Mouse (Mus musculus) thymus, adult 2 months (tissue): ENCODE results near the gene Large2. TPM values are rescaled to one million over a fixed set of nuclear protein-coding genes. Genes with fewer than 3 reads are reported as not detected.

Experiments
- DNase-seq: peaks from one replicate; pipeline ENCODE4 v3.0.0; 2021
- H3K27ac ChIP-seq: fragments of 200-500 bp; 2 replicates; pipeline ENCODE4 v1.5.1; 2012; ENCODE audit warnings: low read length, control low read depth; ENCODE audit not compliant: control insufficient read depth, insufficient read depth
- H3K27me3 ChIP-seq: fragments of 200-500 bp; 2 replicates; pipeline ENCODE4 v1.6.1; 2012; ENCODE audit warnings: mild to moderate bottlenecking, low read length, moderate library complexity, mixed read lengths; ENCODE audit not compliant: control insufficient read depth, insufficient read depth
- H3K36me3 ChIP-seq: fragments of 200-500 bp; 2 replicates; pipeline ENCODE4 v1.6.1; 2012; ENCODE audit warnings: mild to moderate bottlenecking, low read length, moderate library complexity; ENCODE audit not compliant: control insufficient read depth, insufficient read depth
- H3K4me1 ChIP-seq: fragments of 200-500 bp; replicated peaks from 2 replicates; pipeline ENCODE4 v1.6.1; 2012; ENCODE audit warnings: low read length; ENCODE audit not compliant: control insufficient read depth, insufficient read depth
- H3K4me3 ChIP-seq: fragments of 200-500 bp; 2 replicates; pipeline ENCODE4 v1.5.1; 2012; ENCODE audit warnings: mild to moderate bottlenecking, low read length, control low read depth, moderate library complexity; ENCODE audit not compliant: control insufficient read depth, insufficient read depth
- CTCF ChIP-seq: fragments of 200-500 bp; IDR thresholded peaks from 2 replicates; pipeline ENCODE4 v1.5.1; 2012; ENCODE audit warnings: mild to moderate bottlenecking, control low read depth, low read length, moderate library complexity, borderline replicate concordance; ENCODE audit not compliant: control insufficient read depth, poor library complexity, insufficient read depth; ENCODE audit errors: extremely low read depth
- POLR2A ChIP-seq: fragments of 200-500 bp; IDR thresholded peaks from 2 replicates; pipeline ENCODE4 v1.6.1; 2012; ENCODE audit warnings: mild to moderate bottlenecking, low read length, control low read depth, moderate library complexity; ENCODE audit not compliant: control insufficient read depth, poor library complexity, insufficient read depth; ENCODE audit errors: extremely low read depth
- WGBS: fragments of 180-500 bp; shearing (Covaris S2); methylation state at CpG from one replicate; pipeline ENCODE4 v1.1.7; 2018; 5-methylcytosine and 5-hydroxymethylcytosine counted together
- polyA plus RNA-seq: library from polyadenylated mRNA; depleted of rRNA; stranded (reverse); fragments of >200 nt; gene quantifications from 2 replicates; pipeline ENCODE4 v1.2.3, GENCODE M21; 2012

Gene Large2
- polyA plus RNA-seq, 1 experiment, result 13.9 TPM

DNA sequence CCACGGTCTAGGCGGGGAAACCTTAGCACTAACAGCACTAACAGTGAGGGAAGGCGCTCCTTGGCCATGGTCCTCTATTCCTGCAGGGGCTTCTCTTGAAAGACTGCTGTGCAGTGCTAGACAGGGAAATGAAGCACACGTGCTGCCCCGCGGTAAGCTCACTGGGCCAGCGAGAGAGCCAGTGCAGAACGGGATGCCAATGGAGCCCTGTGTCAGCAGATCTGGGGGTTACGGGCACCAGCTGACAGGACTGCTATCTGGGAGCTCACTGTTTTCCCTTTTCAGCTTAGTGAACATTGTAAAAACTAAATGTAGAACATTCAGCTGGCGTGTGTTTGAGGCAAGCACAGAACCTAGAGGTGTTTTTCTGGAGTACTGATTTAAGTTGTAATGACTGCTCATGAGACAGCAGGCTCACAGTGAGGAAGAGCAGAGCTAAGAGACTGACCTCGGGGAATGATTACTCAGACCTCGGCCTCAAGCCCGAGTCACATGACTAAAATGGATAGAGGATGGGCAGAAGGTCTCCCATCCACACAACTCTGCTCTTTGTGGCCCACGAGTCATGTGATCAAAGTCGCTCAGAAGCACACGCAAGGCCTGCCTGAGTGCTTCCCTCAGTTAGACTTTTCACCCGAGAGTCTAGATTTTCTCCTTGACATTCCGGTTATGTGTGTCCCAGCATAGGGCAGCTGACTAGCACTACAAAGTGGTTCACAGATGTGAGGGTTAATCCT is 33.8 kb upstream of the Large2 start:
- H3K4me3 ChIP-seq, result no peak overlapping the region
- WGBS, result 97% methylated on average over 18 of the region's 18 CpGs
- no peak for DNase-seq
- no peak for TF ChIP-seq CTCF
- no peak for TF ChIP-seq POLR2A
- H3K4me1 ChIP-seq, result no peaks in the 10 kb centered on the region
- H3K36me3 ChIP-seq, result peaks cover 17% of the 10 kb centered on the region
- H3K27ac ChIP-seq, result no peak overlapping the region
- H3K27me3 ChIP-seq, result no peaks in the 10 kb centered on the region

DNA sequence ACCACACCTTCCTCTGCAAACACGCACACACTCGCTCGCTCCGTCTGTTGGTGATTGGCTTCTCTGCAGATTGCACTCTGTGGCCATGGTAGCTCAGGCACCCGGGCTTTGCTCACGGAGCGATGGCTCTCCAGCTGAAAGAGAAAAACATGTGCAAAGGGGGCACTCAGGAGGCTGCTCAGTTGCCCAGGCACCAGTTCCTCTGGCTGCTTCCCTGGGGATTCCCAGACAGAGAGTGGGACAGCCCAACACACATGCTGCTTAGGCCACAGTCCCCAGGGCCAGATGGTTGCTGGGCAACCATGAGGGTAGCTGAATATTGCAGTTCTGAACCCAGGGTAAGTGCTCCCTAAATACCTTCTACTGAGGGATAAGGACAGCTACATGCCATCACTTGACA is 31.0 kb upstream of the Large2 start:
- H3K4me1 ChIP-seq, result peaks cover 5% of the 10 kb centered on the region; the same call in 1 of the 2 replicates
- no peak overlapping the region for H3K4me3 ChIP-seq
- H3K36me3 ChIP-seq, result peaks cover under 1% of the 10 kb centered on the region; the same call in 1 of the 2 replicates
- H3K27ac ChIP-seq, result no peak overlapping the region
- no peak for DNase-seq
- TF ChIP-seq CTCF, result no peak
- TF ChIP-seq POLR2A, result no peak
- WGBS, result 97% methylated on average over 7 of the region's 7 CpGs
- peaks cover 2% of the 10 kb centered on the region; the same call in 1 of the 2 replicates for H3K27me3 ChIP-seq

DNA sequence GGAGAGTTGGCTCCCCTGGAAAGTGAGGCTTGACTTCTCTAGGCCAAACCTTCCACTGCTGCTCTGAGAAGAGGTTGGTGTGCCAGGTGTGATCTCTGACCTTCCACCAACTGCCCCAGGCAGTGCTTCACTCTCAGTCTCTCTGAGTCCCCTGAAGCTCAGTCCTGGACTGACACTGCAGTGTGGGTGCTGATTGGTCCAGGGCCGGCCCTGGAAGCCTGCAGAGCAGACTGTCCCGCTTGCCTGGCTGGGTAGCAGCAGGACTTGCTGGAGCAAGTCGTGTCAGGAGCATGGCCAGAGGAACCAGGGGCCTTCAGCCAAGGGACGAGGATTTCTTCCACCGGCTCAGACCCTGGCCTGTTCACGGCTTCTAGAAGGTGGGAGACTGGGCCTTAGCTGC is 30.1 kb upstream of the Large2 start:
- DNase-seq, result no peak
- H3K4me3 ChIP-seq, result no peak overlapping the region
- H3K27me3 ChIP-seq, result peaks cover 5% of the 10 kb centered on the region
- 87% methylated on average over 6 of the region's 6 CpGs for WGBS
- no peaks in the 10 kb centered on the region; the same call in 1 of the 2 replicates for H3K36me3 ChIP-seq
- no peak overlapping the region for H3K27ac ChIP-seq
- TF ChIP-seq POLR2A (no peak), CTCF (no peak)
- peaks cover 5% of the 10 kb centered on the region; the same call in 1 of the 2 replicates for H3K4me1 ChIP-seq

DNA sequence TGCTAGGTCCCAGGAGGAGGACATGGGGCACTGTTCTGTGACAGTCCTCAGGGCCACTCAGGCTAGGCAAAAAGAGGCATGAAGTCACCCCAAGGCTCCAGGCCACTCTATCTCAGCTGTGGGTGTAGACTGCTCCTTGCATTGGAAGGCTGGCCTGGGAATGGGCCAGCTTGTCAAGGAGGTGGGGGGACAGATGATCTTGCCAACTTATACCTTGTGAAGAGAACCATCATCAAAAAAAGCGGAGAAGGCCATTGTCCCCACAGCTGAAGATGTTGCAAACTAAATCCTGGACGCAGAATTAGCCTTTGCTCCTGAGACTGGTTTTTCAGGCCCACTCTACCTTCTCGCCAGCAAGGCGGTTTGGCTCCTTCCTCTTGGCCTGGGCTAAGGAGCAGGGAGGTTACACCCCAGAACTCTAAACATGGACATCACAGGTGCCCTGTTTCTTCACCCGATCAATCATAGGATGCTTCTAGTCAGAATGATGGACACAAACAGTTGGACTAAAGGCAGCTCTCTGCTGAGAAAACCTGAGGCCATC is 29.2 kb upstream of the Large2 start:
- TF ChIP-seq POLR2A, result no peak
- TF ChIP-seq CTCF, result no peak
- Histone ChIP-seq H3K36me3 (no peaks in the 10 kb centered on the region; the same call in 1 of the 2 replicates), H3K27ac (no peak overlapping the region), H3K27me3 (peaks cover 5% of the 10 kb centered on the region), H3K4me1 (peaks cover 5% of the 10 kb centered on the region; the same call in 1 of the 2 replicates), H3K4me3 (no peak overlapping the region)
- no peak for DNase-seq
- WGBS, result 92% methylated on average over 5 of the region's 5 CpGs

DNA sequence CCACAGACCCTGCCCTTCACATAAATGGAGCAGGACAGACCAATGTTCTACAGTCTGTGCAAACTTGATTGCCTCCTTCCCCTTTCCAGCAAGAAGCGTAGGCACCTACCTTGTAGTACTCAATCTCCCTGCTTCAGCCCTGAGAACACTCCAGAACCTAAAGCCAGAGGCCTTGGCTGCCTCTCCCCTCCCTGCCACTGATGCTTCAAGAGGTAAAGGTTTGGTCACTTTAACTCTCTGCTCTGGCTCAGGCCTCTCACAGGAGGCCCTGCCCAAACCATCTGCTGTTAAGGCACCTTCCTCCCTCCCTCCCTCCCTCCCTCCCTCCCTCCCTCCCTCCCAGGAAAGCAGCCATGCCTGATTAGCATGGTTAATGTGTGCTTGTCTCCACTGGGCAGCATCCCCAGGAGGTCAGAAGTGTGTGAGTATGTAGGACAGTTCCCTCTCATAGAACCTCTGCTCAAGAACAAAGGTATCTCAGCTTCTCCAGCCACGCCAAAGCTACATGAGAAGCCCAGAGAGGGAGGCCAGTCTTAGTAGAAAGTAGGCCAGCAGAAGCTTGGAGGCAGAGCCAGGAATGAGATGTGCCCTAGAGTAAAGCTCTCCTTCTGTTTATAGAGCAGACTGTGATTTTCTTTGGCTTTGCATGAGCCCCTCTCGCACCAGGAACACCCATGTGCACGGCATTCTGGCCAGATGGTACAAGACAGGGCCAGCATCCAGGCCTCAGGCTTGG is 28.1 kb upstream of the Large2 start:
- WGBS, result 90% methylated on average over 4 of the region's 4 CpGs
- no peak for DNase-seq
- Histone ChIP-seq H3K4me1 (peaks cover 5% of the 10 kb centered on the region; the same call in 1 of the 2 replicates), H3K27ac (no peak overlapping the region), H3K36me3 (no peaks in the 10 kb centered on the region), H3K4me3 (no peak overlapping the region), H3K27me3 (peaks cover 5% of the 10 kb centered on the region)
- TF ChIP-seq POLR2A (no peak), CTCF (no peak)

DNA sequence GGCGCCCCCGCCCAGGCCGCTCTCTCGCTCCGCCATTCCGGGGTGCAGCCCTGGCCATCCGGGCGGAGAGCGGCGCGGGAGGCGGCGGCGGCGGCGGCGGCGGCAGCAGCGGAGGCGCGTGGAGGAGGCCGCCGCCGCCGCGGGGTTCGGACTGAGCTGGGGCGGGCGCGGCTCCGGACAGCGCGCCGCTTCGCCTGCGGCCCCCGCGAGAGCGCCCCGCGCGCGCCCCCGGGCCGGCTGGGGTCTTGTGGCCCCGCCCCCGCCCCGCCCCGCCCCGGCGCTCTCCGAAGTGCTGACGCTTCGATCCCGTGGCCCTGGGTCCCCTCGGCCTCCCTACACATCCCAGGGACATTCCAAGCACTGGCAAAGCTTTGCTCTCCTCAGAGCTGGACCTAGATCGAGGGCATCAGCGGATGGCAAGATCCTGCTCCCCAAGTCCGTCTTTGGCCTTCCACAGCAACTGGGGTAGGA is 26.5 kb upstream of the Large2 start, which contains the start of gene Mapk8ip1:
Gene Mapk8ip1, minus strand, starts transcription at position 173 of the 471 bp plus-strand sequence.
- no peaks in the 10 kb centered on the region for H3K36me3 ChIP-seq
- no peak for DNase-seq
- peaks cover 5% of the 10 kb centered on the region for H3K27me3 ChIP-seq
- TF ChIP-seq CTCF (no peak), POLR2A (no peak)
- H3K27ac ChIP-seq, result no peak within 1 kb of the TSS
- H3K4me3 ChIP-seq, result no peak within 1 kb of the TSS
- WGBS, result 19% methylated on average over 59 of the region's 59 CpGs
- H3K4me1 ChIP-seq, result peaks cover 5% of the 10 kb centered on the region; the same call in 1 of the 2 replicates
